Mouse (Mus musculus): ENCODE results near the gene Pigt. TPM values are rescaled to one million over a fixed set of nuclear protein-coding genes. Genes with fewer than 3 reads are reported as not detected.

The Pigt gene
- polyA plus RNA-seq, 1 experiment from 2014 or later: 24.9 TPM

DNA sequence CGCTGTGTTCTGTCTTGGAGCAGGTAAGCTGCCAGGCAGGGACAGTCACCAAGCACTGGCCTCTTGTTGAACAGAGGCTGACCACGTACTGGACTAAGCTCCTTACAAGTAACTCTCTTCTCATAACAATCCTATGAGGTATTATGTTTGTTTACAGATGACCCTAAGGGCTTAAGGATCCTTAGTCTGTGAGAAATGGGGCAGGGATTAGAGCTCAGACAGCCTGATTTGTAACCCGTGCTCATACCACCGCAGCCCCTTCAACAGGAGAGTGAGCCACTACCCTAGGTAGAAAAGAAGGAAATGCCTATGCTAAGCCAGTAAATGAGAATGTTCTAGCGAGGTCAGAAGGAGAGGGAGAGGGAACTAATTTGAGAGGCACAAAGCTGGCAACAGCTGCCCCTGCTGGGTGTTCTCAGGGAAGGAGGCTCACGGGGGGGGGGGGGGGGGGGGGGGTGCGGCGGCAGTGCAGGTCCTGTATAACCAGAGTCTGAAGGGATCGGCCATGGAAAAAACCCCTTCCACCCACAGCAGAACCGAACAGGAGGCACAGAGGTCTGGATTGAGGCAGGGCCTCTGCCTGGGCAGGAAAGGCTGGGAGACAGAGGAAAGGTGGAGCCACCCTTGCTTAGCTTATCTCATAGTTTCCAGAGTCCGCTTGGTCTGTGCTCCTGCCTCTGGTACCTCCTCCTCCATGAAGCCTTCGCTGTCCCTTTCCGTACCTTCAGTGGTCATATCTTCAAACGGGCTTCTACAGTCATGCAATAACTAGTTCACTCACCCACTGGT, 15.0 kb downstream of the Pigt start:
- Histone ChIP-seq H3K9me3 (no peaks in the 10 kb centered on the region), H3K27me3 (no peaks in the 10 kb centered on the region), H3K4me3 (replicated peaks) (no peak overlapping the region), H3K27ac (no peak overlapping the region), H3K4me1 (replicated peaks) (0 out of 2 replicates have a peak, but pooled peaks cover 3% of the 10 kb centered on the region), H3K36me3 (peaks cover under 1% of the 10 kb centered on the region; the same call in 1 of the 2 replicates), H3K9ac (replicated peaks) (no peak overlapping the region), H3K4me2 (no peak overlapping the region)
- 67% methylated on average over 12 of the region's 14 CpGs for WGBS
- no peak for ATAC-seq (ENCODE audit: insufficient number of reproducible peaks, insufficient read depth, low FRiP score, low TSS enrichment, low read depth)

DNA sequence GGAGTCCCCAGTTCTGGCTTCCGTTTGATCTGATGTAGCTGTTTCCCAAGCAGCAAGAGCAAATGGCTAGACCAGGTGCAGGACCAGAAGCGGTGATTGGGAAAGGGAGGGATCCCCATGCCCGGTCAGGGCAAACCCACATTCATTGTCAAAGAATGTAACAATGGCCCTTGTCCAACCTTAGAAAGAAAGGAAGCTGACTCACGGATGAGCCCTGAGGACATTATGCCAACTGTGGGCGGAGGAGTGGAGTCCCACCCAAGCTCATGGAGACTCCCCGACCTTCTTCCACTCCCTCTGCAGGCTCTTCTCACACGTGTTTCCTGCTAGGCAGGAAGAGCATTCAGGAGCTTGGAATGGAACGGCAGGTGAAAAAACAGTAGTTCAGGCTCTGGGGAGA, 16.1 kb downstream of the Pigt start:
- no peak overlapping the region for H3K4me2 ChIP-seq
- WGBS: 81% methylated on average over 8 of the region's 8 CpGs
- peaks cover 7% of the 10 kb centered on the region for H3K4me1 ChIP-seq (replicated peaks)
- H3K36me3 ChIP-seq: no peaks in the 10 kb centered on the region; the same call in 1 of the 2 replicates
- H3K9me3 ChIP-seq: no peaks in the 10 kb centered on the region
- no peaks in the 10 kb centered on the region for H3K27me3 ChIP-seq
- no peak overlapping the region for H3K4me3 ChIP-seq (replicated peaks)
- ATAC-seq (ENCODE audit: insufficient number of reproducible peaks, insufficient read depth, low FRiP score, low TSS enrichment, low read depth): no peak
- no peak overlapping the region for H3K9ac ChIP-seq (replicated peaks)
- H3K27ac ChIP-seq: no peak overlapping the region

DNA sequence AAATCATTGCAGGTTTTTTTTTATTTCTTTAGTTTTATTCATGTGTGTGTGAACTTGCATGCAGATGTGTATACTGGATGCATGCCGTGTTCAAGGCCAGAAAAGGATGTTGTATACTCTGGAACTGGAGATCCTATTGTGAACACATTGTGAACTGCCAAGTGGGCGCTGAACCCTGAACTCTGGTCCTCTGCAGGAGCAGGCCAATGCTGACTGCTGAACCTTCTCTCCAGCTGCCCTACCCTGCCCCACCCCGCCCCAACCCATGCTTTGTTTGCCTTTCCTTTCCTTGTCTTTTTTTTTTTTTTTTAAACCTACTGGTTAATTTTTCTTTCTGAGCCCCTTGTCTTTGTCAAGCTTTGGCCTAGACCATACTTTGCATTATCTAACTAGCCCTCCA, 17.6 kb downstream of the Pigt start:
- Histone ChIP-seq H3K4me3 (replicated peaks) (no peak overlapping the region), H3K27me3 (no peaks in the 10 kb centered on the region), H3K4me1 (replicated peaks) (peaks cover 18% of the 10 kb centered on the region), H3K4me2 (no peak overlapping the region), H3K9ac (replicated peaks) (no peak overlapping the region), H3K36me3 (no peaks in the 10 kb centered on the region), H3K9me3 (no peaks in the 10 kb centered on the region), H3K27ac (no peak overlapping the region)
- no peak for ATAC-seq (ENCODE audit: insufficient number of reproducible peaks, insufficient read depth, low FRiP score, low TSS enrichment, low read depth)
- WGBS: 83% methylated on average over 3 of the region's 3 CpGs

DNA sequence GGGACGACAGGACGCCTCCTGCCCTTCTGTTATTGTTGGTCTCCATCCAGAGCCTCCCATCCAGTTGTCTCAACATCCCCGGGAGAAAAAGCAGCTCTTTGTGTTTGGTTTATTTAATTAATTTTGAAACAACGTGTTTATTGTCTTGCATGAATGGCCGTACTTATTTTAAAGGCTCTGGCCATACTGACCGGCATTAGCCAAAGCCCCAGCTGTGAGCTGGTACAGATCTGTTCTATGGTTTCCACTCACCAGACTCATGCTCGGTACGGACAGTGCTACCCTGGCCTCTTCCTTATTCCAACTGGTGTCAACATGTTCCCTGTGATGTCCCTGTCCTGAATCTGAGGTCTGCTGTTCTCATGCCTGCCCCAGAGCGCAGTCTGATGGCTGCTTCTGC, 18.6 kb downstream of the Pigt start:
- no peaks in the 10 kb centered on the region for H3K27me3 ChIP-seq
- WGBS: 80% methylated on average over 9 of the region's 9 CpGs
- H3K36me3 ChIP-seq: no peaks in the 10 kb centered on the region
- no peaks in the 10 kb centered on the region for H3K9me3 ChIP-seq
- peaks cover 20% of the 10 kb centered on the region for H3K4me1 ChIP-seq (replicated peaks)
- H3K9ac ChIP-seq (replicated peaks): no peak overlapping the region
- no peak for ATAC-seq (ENCODE audit: insufficient number of reproducible peaks, insufficient read depth, low FRiP score, low TSS enrichment, low read depth)
- H3K27ac ChIP-seq: no peak overlapping the region
- H3K4me3 ChIP-seq (replicated peaks): no peak overlapping the region
- no peak overlapping the region for H3K4me2 ChIP-seq

DNA sequence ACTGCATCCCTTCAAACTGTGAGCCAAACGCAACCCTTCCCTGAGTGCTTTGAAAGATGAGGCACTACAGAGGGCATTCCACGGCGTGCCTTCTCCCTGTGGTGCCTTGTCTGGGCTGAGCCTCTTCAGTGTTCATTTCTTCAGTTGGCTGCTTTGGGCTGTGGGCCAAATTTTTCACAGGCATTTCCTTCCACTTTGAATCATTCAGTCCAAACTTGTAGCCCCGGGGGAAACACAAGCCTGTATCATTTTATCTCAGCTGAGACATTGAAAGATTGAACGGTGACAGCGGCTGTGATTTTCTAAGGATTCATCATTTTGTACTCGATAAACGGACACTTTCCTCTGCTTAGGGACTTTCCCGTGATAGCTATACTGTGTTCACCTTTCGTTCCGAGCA, 19.3 kb downstream of the Pigt start:
- Histone ChIP-seq H3K9ac (replicated peaks) (no peak overlapping the region), H3K27ac (no peak overlapping the region), H3K4me3 (replicated peaks) (no peak overlapping the region), H3K4me1 (replicated peaks) (peaks cover 24% of the 10 kb centered on the region), H3K36me3 (no peaks in the 10 kb centered on the region), H3K9me3 (no peaks in the 10 kb centered on the region), H3K4me2 (no peak overlapping the region), H3K27me3 (no peaks in the 10 kb centered on the region; the same call in 1 of the 2 replicates)
- WGBS: 90% methylated on average over 11 of the region's 11 CpGs
- no peak for ATAC-seq (ENCODE audit: insufficient number of reproducible peaks, insufficient read depth, low FRiP score, low TSS enrichment, low read depth)

DNA sequence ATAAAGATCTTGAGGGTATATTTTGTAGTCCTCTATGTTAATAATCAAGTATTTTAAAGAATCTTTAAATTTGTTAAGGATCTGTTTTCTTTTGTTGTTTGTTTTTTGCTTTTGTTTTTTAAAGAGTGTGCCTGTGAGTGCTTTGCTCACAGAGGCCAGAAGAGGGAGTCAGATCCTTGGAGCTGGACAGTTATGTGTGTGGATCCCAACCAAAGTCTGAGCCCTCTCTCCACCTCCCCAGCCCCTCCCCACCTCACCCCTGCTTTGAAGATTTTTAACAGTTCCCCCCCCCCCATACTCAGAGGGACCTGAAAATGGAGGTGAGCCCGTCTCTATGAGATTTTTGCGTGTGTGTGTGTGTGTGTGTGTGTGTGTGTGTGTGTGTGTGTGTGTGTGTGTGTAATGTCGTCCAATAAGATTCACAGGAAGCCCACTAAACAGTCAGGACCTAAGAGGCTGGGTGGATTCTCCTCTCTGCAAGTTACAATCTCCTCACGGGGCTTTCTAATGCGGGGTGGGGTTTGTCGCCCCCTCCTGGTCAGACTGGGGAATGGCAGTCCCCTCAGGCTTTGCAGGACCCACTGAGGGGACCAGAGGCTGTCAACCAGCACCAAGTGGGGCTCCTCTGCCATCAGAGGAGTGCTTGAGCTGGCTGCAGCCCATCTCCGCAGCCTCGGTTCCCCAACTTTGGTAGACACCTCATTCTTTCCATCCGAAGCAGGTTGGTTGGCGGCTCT, 20.3 kb downstream of the Pigt start:
- H3K9ac ChIP-seq (replicated peaks): no peak overlapping the region
- H3K4me3 ChIP-seq (replicated peaks): no peak overlapping the region
- H3K27me3 ChIP-seq: peaks cover 3% of the 10 kb centered on the region; the same call in 1 of the 2 replicates
- no peaks in the 10 kb centered on the region for H3K36me3 ChIP-seq
- 35% methylated on average over 9 of the region's 10 CpGs for WGBS
- H3K27ac ChIP-seq: peak overlapping the region; percentile 84
- H3K4me2 ChIP-seq: no peak overlapping the region
- peaks cover 29% of the 10 kb centered on the region for H3K4me1 ChIP-seq (replicated peaks)
- no peak for ATAC-seq (ENCODE audit: insufficient number of reproducible peaks, insufficient read depth, low FRiP score, low TSS enrichment, low read depth)
- 0 out of 2 replicates have a peak, but pooled peaks cover under 1% of the 10 kb centered on the region for H3K9me3 ChIP-seq

DNA sequence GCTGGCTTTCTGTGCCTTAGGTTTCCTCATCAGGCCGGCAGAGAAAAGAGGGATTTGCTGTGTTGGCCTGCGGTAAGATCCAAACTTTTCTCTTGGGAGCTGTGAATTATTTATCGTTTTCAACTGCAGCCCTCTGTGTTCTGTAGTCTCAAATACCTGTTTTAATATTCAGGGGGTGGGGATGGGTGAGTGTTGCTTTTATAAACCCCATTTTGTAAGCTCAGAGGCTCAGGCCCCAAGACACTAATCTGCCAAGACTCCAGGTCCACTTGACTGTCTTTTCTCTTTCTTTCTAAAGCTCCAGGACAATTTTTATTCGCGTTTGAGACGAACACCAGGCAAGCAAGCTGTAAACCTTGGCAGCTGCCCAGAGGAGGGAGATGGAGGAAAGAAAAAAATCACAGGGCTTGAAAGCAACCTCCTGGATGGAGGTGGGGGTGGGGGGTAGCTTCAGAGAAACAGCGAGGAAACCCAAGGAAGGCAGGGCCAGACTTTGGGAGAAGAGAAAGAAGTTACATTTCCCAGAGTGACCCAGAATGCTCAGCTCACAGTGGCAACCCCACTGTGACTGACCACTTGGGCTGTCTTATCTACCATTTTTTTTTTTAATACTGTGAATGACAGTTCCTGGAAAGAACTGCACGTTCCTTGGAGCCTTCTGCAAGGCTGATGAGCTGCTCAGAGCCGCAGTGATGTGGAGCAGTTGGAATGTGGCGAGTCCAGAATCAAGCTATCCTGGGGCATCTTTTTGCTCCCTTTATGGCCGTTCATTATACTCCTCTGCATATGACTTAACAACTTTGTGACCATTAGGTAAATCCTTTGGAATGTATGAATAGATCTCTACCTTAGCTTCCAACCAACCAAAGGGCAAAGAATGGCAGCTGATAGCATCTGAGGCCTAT, 21.2 kb downstream of the Pigt start:
- no peak overlapping the region for H3K9ac ChIP-seq (replicated peaks)
- H3K27ac ChIP-seq: peak overlapping the region; percentile 84
- H3K36me3 ChIP-seq: no peaks in the 10 kb centered on the region
- no peak overlapping the region for H3K4me3 ChIP-seq (replicated peaks)
- H3K4me1 ChIP-seq (replicated peaks): peaks cover 29% of the 10 kb centered on the region
- H3K9me3 ChIP-seq: peaks cover 6% of the 10 kb centered on the region; the same call in 1 of the 2 replicates
- no peak overlapping the region for H3K4me2 ChIP-seq
- ATAC-seq (ENCODE audit: insufficient number of reproducible peaks, insufficient read depth, low FRiP score, low TSS enrichment, low read depth): peak; percentile 38; the same call in 1 of the 2 replicates
- 37% methylated on average over 11 of the region's 11 CpGs for WGBS
- H3K27me3 ChIP-seq: peaks cover 3% of the 10 kb centered on the region; the same call in 1 of the 2 replicates

DNA sequence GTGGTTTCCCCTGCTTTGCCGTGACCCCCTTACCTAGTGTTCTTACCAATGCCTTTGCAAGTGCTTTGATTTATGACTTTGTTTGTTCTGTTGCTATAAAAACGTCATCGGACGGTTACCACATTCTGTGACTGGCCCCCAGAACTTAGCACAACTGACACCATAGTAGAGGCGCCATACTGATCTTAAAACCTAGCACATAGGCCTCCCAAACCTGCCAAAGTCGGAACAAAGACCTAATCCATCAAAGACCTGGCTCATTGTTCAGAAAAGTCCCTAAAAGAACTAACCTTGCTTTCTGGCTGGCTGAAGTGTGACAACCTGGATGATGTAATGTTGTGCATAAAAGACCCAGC, 21.8 kb downstream of the Pigt start:
- peaks cover 3% of the 10 kb centered on the region; the same call in 1 of the 2 replicates for H3K27me3 ChIP-seq
- H3K4me2 ChIP-seq: no peak overlapping the region
- H3K4me3 ChIP-seq (replicated peaks): no peak overlapping the region
- H3K4me1 ChIP-seq (replicated peaks): peaks cover 29% of the 10 kb centered on the region
- ATAC-seq (ENCODE audit: insufficient number of reproducible peaks, insufficient read depth, low FRiP score, low TSS enrichment, low read depth): no peak
- H3K9ac ChIP-seq (replicated peaks): no peak overlapping the region
- 34% methylated on average over 6 of the region's 6 CpGs for WGBS
- H3K27ac ChIP-seq: peak overlapping the region; percentile 84
- H3K36me3 ChIP-seq: no peaks in the 10 kb centered on the region
- peaks cover 6% of the 10 kb centered on the region; the same call in 1 of the 2 replicates for H3K9me3 ChIP-seq

DNA sequence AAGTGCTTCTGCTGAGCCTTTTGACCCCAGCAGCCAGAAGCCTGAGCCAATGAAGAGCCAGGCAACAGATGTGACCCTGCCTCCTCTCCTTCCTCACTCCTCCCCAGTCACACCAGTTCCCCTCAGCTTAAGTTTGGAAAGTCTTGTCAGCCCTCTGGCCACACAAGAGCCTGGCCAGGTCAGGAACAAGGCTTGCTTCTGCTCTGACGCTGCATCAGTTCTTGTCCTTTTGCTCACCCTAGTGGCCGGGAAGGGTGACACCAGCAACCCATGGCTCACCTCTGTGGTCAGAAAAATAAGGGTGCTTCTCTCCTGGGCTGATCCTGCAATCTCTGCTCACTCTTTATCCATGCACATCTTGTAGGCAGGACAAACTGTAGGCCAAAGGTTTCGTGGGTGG, 23.5 kb downstream of the Pigt start:
- no peak for ATAC-seq (ENCODE audit: insufficient number of reproducible peaks, insufficient read depth, low FRiP score, low TSS enrichment, low read depth)
- Histone ChIP-seq H3K4me1 (replicated peaks) (peaks cover 29% of the 10 kb centered on the region), H3K4me3 (replicated peaks) (no peak overlapping the region), H3K36me3 (no peaks in the 10 kb centered on the region), H3K4me2 (no peak overlapping the region), H3K9me3 (peaks cover 6% of the 10 kb centered on the region; the same call in 1 of the 2 replicates), H3K9ac (replicated peaks) (no peak overlapping the region), H3K27ac (no peak overlapping the region), H3K27me3 (peaks cover 3% of the 10 kb centered on the region; the same call in 1 of the 2 replicates)
- WGBS: 14% methylated on average over 3 of the region's 3 CpGs

DNA sequence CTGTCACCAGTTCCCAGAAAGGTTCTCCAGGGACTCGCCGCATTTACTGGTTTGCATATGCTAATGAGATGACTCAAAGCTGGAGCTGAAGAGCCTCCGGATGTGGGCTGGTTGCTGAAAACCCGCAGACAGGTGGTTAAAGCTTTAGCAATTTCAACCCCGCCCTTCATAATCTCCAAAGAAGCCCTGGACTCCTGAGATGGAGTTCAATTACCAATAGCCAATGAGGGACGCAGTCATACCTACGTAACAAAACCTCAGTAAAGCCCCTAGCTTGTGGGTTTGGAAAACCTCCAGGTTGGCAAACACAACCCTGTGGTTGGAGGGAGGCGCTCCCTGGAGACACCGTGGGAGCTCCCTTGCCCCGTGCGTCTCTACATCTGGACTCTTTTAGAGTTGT, 24.5 kb downstream of the Pigt start:
- 16% methylated on average over 11 of the region's 11 CpGs for WGBS
- Histone ChIP-seq H3K9ac (replicated peaks) (no peak overlapping the region), H3K9me3 (peaks cover 13% of the 10 kb centered on the region), H3K4me1 (replicated peaks) (peaks cover 29% of the 10 kb centered on the region), H3K4me3 (replicated peaks) (no peak overlapping the region), H3K27me3 (peaks cover 3% of the 10 kb centered on the region; the same call in 1 of the 2 replicates), H3K4me2 (peak overlapping the region; percentile 19), H3K27ac (no peak overlapping the region), H3K36me3 (no peaks in the 10 kb centered on the region)
- ATAC-seq (ENCODE audit: insufficient number of reproducible peaks, insufficient read depth, low FRiP score, low TSS enrichment, low read depth): no peak
